Mouse (Mus musculus): ENCODE data around the gene Sema4c. TPM values are rescaled to one million over a fixed set of nuclear protein-coding genes. Genes with fewer than 3 reads are reported as not detected.

Sema4c gene
- polyA plus RNA-seq (2021), result 20.4 TPM

DNA sequence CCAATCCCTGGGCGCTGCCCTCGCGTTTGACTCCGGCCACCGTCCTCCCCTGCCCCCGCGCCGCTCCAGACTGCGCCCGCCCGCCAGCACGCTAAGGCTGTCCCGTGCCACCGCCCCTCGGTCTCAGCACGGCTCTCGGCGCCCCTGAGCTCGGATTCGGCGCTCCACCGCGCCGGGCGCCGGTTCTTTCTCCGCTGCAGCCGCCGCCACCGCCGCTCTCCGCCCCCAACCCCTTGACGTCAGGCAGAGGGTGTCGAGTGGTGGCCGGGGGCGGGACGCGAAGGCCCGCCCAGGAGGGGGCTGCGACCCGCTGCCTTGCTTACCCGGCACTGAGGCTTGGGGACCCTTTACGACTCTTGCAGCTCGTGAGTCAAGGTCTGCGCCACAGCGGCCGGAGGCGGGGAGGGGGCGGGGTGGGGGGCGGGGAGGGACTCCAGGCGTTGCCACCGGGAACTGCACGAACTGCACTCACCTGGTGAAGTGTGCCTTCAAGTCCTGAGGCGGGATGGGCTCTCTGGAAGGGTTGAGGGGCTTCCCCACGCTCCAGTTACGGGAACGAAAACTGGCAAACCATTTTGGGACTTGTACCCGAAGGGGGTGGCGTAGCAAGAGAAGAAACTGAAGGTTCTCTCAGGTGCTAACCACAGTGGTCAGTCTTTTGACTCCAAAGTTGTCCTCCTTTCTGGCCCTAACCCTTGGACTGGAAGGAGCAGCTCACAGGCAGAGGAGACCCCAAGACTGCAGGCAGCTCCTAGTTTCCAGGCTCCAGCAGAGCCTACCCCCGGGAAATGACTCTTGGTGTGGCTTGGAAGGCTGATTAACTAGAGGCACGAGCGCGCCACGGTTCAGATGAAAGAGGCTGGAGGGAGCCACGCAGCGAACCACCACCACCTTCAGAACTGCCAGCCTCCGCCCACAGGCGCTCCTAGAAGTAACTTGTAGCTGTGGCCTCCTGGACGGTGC, at the start of gene Sema4c:
Gene Sema4c (minus strand): TSS at position 319 of the 963 bp plus-strand sequence.
- DNase-seq (ENCODE audit: low read depth, low spot score), result no peak
- peak; percentile 6 for ATAC-seq
- TF ChIP-seq CTCF (IDR thresholded peaks at IDR 0.05), result no peak
- no peaks in the 10 kb centered on the region for H3K27me3 ChIP-seq
- in situ Hi-C loops (cut with MboI; ENCODE audit: low pct_unique_long_range_greater_than_20kb), result loop anchor here (5.0 kb wide), 2 partner anchors 74 to 134 kb away; partner anchors contain the start of gene Cox5b
- POLR2A ChIA-PET, result interaction anchor here (1.1 to 1.8 kb wide), 5 partner anchors 11 to 139 kb away, joined by 3 to 5 read pairs (median 5); partner anchors contain the start of gene Ankrd39
- CTCF ChIA-PET, result interaction anchor here (0.6 to 2.5 kb wide), 9 partner anchors 10 to 391 kb away, joined by 3 to 13 read pairs (median 5); partner anchors contain the start of gene Ankrd39

DNA sequence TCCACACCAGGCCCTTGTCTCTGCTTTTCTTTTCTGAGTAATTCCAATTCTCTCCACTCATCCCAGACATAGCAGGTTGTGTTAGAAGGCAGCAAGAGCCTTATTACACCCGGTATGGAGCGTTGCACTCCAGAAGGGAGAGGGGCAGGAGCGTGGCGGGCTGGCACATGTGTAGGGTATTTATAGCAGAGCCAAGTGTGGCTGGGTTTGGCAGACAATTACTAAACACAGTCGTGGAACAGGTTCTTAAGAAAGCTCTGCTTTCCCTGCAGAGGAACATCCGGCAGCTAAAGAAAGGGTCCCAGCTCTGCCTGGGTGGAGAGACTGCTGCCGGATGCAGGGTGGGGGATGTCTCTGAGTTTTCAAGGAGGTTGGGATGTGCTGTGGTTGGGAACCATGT, 48.8 kb upstream of the Sema4c start:
- POLR2A ChIA-PET, result no interaction called here
- no peak for TF ChIP-seq CTCF (IDR thresholded peaks at IDR 0.05)
- in situ Hi-C loops (cut with MboI; ENCODE audit: low pct_unique_long_range_greater_than_20kb), result no loop called here
- H3K27me3 ChIP-seq, result peaks cover 4% of the 10 kb centered on the region
- CTCF ChIA-PET, result no interaction called here
- DNase-seq (ENCODE audit: low read depth, low spot score), result no peak
- no peak for ATAC-seq

DNA sequence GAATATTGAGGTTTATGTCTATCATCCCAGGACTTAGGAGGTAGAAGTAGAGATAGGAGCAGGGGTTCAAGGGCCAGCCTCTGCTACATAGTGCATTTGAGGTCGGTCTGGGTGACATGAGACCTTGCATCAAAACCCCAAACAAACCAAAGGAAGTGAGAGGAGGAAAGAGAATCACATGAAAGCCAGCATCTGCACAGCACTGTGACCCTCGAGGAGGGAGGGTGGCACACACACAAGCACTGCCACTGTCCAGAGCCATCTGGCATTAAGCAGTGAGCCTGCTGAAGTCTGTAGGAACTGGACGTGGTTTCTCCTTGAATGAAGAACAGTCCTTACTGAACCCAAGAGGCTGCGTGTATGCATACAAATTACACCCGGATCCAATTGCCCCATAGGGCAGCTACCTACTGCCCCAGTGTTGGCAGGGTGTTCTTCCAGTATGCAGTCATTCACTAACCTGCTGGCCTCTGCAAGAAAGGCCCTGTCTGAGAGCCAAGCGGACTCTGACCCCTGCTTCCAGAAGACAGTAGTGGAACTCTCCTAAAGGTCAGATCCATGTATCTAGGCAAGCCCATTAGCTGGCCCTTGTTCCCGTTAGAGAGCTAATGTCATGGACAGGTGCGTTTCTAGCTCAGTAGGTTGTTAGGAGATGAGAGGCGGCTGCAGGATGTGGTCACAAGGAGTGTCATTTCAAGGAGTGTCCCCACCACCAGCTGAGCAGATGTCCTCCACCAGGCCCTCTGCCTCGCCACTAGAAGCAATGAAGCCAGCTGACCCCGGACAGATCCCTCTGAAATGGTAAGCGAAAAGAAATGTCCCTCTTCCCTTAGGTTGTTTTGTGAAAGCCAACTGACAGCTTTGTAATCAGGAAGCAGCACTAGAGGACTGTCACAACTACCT, 46.4 kb upstream of the Sema4c start:
- ATAC-seq (no peak), DNase-seq (ENCODE audit: low read depth, low spot score) (no peak)
- in situ Hi-C loops (cut with MboI; ENCODE audit: low pct_unique_long_range_greater_than_20kb), result no loop called here
- H3K27me3 ChIP-seq, result peaks cover 4% of the 10 kb centered on the region
- TF ChIP-seq CTCF (IDR thresholded peaks at IDR 0.05), result no peak
- POLR2A ChIA-PET, result no interaction called here
- CTCF ChIA-PET, result interaction anchor here (1.3 kb wide), 1 partner anchor 31 kb away, joined by 3 read pairs; no protein-coding TSS in a partner anchor

DNA sequence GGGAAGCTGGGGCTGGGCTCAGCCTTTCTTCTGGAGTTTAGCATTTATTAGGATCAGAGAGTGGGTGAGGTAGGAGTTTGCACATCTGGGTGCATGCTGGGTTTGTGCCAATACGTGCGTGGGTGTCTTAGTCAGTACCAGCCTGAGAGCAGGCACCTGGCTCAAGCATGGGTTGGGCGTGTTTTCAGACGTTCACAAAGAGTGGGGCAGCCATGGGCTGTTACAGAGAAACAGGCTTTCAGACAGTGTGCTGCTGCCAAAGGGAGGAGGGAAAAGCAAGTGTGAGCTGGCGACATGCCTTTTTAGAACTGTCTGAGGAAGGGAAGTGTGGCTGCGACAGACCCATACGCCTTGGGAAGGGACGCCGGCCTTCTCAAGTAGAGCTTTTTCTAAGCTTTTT, 45.2 kb upstream of the Sema4c start:
- POLR2A ChIA-PET, result no interaction called here
- H3K27me3 ChIP-seq, result peaks cover 4% of the 10 kb centered on the region
- CTCF ChIA-PET, result no interaction called here
- TF ChIP-seq CTCF (IDR thresholded peaks at IDR 0.05), result no peak
- in situ Hi-C loops (cut with MboI; ENCODE audit: low pct_unique_long_range_greater_than_20kb), result no loop called here
- DNase-seq (ENCODE audit: low read depth, low spot score) (no peak), ATAC-seq (no peak)

DNA sequence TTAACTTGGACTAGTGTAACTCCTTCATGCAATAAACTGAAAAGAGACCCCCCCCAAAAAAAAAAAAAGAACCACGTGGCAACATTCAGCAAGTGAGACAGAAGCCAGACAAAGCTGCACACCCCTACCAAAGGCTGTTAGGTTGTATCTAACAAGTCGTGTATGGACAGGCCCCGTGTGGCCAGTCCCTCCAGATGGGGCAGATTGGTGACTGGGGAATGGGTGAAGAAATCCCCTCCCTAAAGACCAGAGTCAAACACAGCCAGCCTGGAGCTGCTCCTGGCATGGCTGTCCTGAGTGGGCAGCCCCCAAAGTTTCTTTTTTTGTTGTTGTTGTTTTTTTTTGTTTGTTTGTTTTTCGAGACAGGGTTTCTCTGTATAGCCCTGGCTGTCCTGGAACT, 44.1 kb upstream of the Sema4c start:
- ChIA-PET POLR2A (no interaction called here), CTCF (no interaction called here)
- in situ Hi-C loops (cut with MboI; ENCODE audit: low pct_unique_long_range_greater_than_20kb), result no loop called here
- H3K27me3 ChIP-seq, result peaks cover 4% of the 10 kb centered on the region
- TF ChIP-seq CTCF (IDR thresholded peaks at IDR 0.05), result no peak
- no peak for DNase-seq (ENCODE audit: low read depth, low spot score)
- ATAC-seq, result no peak

DNA sequence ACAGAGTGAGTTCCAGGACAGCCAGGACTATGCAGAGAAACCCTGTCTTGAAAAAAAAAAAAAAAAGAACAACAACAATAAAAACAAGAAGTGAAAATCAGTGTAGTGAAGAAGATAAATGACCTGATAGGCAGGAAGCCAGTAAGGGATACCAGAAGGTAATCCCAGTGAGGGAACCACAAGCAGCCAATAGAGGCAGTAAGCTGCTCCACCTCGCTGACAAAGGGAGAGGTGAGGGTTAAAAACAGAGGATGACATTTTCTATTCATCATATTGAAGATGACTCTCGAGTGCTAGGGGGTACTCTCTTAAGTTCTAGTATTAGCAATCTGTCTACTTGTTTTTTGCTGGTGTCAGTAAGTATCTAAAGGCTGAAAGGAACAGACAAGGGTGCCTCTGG, 40.3 kb upstream of the Sema4c start:
- POLR2A ChIA-PET, result interaction anchor here (0.7 kb wide), 1 partner anchor 11 kb away, joined by 4 read pairs; no protein-coding TSS in a partner anchor
- TF ChIP-seq CTCF (IDR thresholded peaks at IDR 0.05), result no peak
- ATAC-seq (no peak), DNase-seq (ENCODE audit: low read depth, low spot score) (no peak)
- H3K27me3 ChIP-seq, result no peaks in the 10 kb centered on the region
- in situ Hi-C loops (cut with MboI; ENCODE audit: low pct_unique_long_range_greater_than_20kb), result no loop called here
- CTCF ChIA-PET, result no interaction called here

DNA sequence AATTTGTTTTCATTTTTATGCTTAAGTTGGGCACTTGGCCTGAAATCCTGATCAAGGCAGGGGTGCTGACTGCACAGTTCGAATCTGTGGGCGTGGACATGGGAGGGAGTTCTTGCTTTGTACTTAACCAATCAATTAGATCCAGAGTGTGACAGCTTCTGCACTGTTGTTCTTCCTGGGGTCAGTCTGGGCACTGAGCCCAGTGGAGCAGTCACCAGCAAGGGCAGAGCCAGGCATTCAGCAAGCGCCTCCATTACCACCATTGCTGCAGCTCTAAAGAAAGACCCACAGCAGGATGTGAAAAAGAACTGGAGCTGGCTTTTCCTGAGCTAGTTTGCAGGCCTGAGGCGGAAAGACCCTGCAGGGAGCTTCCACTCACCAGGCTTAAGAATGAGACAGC, 38.0 kb upstream of the Sema4c start:
- no peaks in the 10 kb centered on the region for H3K27me3 ChIP-seq
- ChIA-PET POLR2A (interaction anchor here (0.7 kb wide), 1 partner anchor 36 kb away, joined by 3 read pairs; no protein-coding TSS in a partner anchor), CTCF (no interaction called here)
- ATAC-seq (no peak), DNase-seq (ENCODE audit: low read depth, low spot score) (no peak)
- TF ChIP-seq CTCF (IDR thresholded peaks at IDR 0.05), result no peak
- in situ Hi-C loops (cut with MboI; ENCODE audit: low pct_unique_long_range_greater_than_20kb), result no loop called here

DNA sequence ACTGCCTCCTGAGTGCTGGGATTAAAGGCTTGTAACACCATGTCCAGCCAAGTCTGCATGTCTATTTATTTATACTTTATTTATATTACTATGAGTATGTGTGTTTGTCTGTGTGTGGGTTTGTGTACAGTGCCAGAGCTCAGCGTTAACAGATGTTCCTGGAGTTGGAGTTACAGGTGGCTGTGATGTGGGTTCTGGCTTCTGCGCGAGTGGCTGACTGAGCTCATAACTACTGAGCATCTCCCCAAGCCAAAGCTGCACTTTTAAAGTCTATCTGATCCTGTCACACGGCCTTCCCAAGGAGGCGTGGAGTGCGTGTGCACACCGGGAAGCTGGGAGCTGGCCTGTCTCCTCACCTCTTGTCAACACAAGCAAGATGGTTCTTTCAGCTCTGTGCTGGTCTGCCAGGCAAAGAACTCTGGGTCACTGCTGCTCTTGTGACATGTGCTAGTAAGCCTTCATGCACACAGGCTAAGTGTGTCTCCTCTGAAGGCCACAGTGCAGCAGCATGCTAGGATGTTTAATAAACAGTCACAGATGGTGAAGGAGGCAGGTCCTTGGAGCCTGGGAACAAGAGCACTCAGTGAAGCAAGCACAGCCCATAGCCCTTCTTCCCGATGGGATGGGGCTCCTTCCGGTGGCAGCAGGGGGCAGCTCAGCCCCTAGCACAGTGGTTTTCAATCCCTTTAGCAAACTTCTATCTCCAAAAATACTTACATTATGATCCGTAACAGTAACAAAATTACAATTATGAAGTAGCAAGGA, 37.2 kb upstream of the Sema4c start:
- DNase-seq (ENCODE audit: low read depth, low spot score) (no peak), ATAC-seq (no peak)
- no peak for TF ChIP-seq CTCF (IDR thresholded peaks at IDR 0.05)
- no peaks in the 10 kb centered on the region for H3K27me3 ChIP-seq
- POLR2A ChIA-PET, result no interaction called here
- CTCF ChIA-PET, result no interaction called here
- in situ Hi-C loops (cut with MboI; ENCODE audit: low pct_unique_long_range_greater_than_20kb), result no loop called here

DNA sequence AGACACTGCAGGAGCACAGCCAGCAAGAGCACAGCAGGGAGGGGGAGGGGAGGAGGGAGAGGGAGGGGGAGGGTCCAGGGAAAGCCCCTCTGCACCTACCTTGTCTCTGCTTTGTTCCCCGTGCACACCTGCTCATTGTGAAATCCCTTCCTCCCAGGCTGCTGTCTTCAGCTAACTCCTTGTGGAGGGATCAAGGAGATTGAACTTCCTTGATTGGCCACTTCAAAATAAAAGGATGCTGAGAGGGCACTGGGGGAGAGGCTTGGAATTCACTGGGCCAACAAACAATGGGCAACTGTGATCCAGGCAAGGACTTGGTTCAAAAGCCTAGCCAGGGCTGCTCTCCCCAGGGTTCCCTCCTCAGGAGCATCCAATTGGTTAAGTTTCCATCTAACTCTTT, 35.0 kb upstream of the Sema4c start:
- no peak for ATAC-seq

DNA sequence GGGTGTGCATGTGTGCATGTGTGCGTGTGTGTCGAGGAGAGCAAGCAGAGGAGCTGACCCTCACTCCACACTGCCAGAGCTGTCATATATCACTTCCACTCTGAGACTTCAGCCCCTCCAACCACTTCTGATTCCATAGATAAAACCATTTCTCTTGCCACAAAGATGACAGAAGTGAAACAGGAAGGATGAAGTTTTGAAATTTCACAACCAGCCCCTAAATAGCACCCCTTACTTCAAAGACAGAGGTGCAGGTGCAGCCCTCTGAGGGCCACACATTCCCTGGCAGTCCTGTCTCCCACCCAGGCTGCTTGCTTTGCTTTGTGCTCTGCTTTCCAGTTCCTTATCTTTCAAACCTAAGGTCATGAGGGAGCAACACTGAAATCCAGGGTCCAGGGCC, 33.3 kb upstream of the Sema4c start:
- TF ChIP-seq CTCF (IDR thresholded peaks at IDR 0.05), result no peak
- no peaks in the 10 kb centered on the region for H3K27me3 ChIP-seq
- ChIA-PET POLR2A (no interaction called here), CTCF (no interaction called here)
- DNase-seq (ENCODE audit: low read depth, low spot score) (no peak), ATAC-seq (no peak)
- in situ Hi-C loops (cut with MboI; ENCODE audit: low pct_unique_long_range_greater_than_20kb), result no loop called here

More for the DNA sequence above, 35.0 kb upstream of the Sema4c start:
- H3K27me3 ChIP-seq, result no peaks in the 10 kb centered on the region
- in situ Hi-C loops (cut with MboI; ENCODE audit: low pct_unique_long_range_greater_than_20kb), result no loop called here
- POLR2A ChIA-PET, result no interaction called here
- TF ChIP-seq CTCF (IDR thresholded peaks at IDR 0.05), result no peak
- no peak for DNase-seq (ENCODE audit: low read depth, low spot score)
- CTCF ChIA-PET, result no interaction called here
